Comparison of ENCODE assay signal across 22 mouse cellular contexts in the genomic region with DNA sequence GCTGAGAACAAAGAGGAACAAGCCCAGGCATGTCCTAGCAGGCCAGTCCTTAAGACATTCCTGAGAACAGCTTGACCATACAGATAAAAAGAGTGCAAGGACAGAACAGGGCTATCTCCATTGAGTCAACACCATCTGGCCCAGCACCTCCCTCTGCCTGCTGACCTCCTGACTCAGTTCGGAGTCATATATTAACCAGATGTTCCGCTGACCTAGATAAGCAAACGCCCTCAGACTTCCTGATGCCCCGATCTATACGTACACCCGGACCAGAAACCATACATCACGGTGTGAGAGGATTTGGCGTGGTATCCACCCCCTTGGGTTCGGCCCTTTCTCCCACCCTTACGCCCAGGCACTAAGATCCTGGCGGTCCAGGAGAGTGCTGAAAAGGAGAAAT.
DNase-seq lines count a peak whose midpoint lies in the region; ATAC-seq and TF ChIP-seq lines count a peak whose summit lies in the region.
"Had no signal": no experiment of that assay in that cellular context is flagged by ENCODE, and none has a peak within 500 bp of the region (broad histone marks: within the 10 kb centered on the region; RNA-seq: fewer than 3 reads in every experiment).

No protein-coding gene starts in this region.

- H3K27ac ChIP-seq in embryonic fibroblast, embryonic 13.5 days (ENCODE audit: insufficient read depth, low read length): peak overlapping the region; percentile 17
- H3K27ac ChIP-seq in liver, embryonic 15.5 days (replicated peaks): no peak overlapping the region
- H3K27ac ChIP-seq: kidney, postnatal 0 days; limb, embryonic 12.5 days had no signal

- no peak for TF ChIP-seq POLR2A in embryonic fibroblast, embryonic 13.5 days (IDR thresholded peaks at IDR 0.05; ENCODE audit: low read depth, low read length)

- TF ChIP-seq CTCF in embryonic fibroblast, embryonic 13.5 days (IDR thresholded peaks at IDR 0.05; ENCODE audit: borderline replicate concordance, insufficient read depth, low read length): no peak

- H3K4me2 ChIP-seq in liver, embryonic 15.5 days: no peak overlapping the region
- H3K4me2 ChIP-seq: limb, embryonic 12.5 days had no signal

- peak; percentile 73 for DNase-seq in heart, adult 11 months
- DNase-seq in heart, adult 8-10 months (ENCODE audit: low spot score): no peak
- peak; percentile 24 for DNase-seq in 3T3-L1 (ENCODE audit: low read depth, low spot score)
- DNase-seq in layer of hippocampus, adult 8-10 months (ENCODE audit: low spot score in 2 of 2): no peak
- DNase-seq in ovary, postnatal 10 days (ENCODE audit: low spot score): no peak
- DNase-seq: adrenal gland, adult 2 months; cerebellum, adult 11-12 months; cerebellum, postnatal 14 days; forebrain, postnatal 0 days; gastrocnemius, postnatal 14 days; heart, postnatal 14 days; kidney, adult 18-20 months; lung, adult 2 months; lung, postnatal 14 days; midbrain, embryonic 14.5 days; thymus, postnatal 36 days had no signal

- H3K27me3 ChIP-seq in liver, embryonic 15.5 days: no peaks in the 10 kb centered on the region
- H3K27me3 ChIP-seq: limb, embryonic 12.5 days; Patski had no signal

- H3K4me3 ChIP-seq in embryonic fibroblast, embryonic 13.5 days (ENCODE audit: insufficient read depth, low read length): no peak overlapping the region
- no peak overlapping the region for H3K4me3 ChIP-seq in liver, embryonic 15.5 days (replicated peaks)
- H3K4me3 ChIP-seq: limb, embryonic 12.5 days had no signal

- H3K36me3 ChIP-seq in liver, embryonic 15.5 days (replicated peaks): no peaks in the 10 kb centered on the region
- H3K36me3 ChIP-seq: limb, embryonic 12.5 days had no signal

- H3K9me3 ChIP-seq in liver, embryonic 15.5 days (replicated peaks): no peaks in the 10 kb centered on the region

- 58% methylated on average over 11 of the region's 11 CpGs for WGBS in liver, embryonic 15.5 days (ENCODE audit: insufficient replicate concordance)

- H3K4me1 ChIP-seq in embryonic fibroblast, embryonic 13.5 days (ENCODE audit: control insufficient read depth, insufficient read depth, low read length): no peaks in the 10 kb centered on the region
- H3K4me1 ChIP-seq in liver, embryonic 15.5 days (replicated peaks): no peaks in the 10 kb centered on the region
- H3K4me1 ChIP-seq: limb, embryonic 12.5 days had no signal

- H3K9ac ChIP-seq in liver, embryonic 15.5 days: no peak overlapping the region
- H3K9ac ChIP-seq: forebrain, postnatal 0 days; limb, embryonic 12.5 days had no signal

- peak; percentile 84 for ATAC-seq in liver, embryonic 15.5 days (ENCODE audit: insufficient read depth)
- ATAC-seq: CD4-positive, CD25-positive, alpha-beta regulatory T cell, adult 4 months; forebrain, postnatal 0 days; Patski had no signal

Comparison
In these comparisons a context has a peak if more than half of its experiments do, and no peak if none do; other contexts are left out.
1. DNase-seq: peak in heart, adult 11 months (single experiment) and 3T3-L1 (single experiment); none in heart, adult 8-10 months (single experiment), layer of hippocampus, adult 8-10 months (0 of 2) and ovary, postnatal 10 days (single experiment).